Mouse (Mus musculus): ENCODE measurements around the gene Fads1. TPM values are rescaled to one million over a fixed set of nuclear protein-coding genes. Genes with fewer than 3 reads are reported as not detected.
A peak's percentile ranks its signal among the peaks of the same experiment; 100 is the strongest.

The Fads1 gene
- polyA plus RNA-seq, 1 experiment from 2014 or later: 39.8 TPM

DNA sequence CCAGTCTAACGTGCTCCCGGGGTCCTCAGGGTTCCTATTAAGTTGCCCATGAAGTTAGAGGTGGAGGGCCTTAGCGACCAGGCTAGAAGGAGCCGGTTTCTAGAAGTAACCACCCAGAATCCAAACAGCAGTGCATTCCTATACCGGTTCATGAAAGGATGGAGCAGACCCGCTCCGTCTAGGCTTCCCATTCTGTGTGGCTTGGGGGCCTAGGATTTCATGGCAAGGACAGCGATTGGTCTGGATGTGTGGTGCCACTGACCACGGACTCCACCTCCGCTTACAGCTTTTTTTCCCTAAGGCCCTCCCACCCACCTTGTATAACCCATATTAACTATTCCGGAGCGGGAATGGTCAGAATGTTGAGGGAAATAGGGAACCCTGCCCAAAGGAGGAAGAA is 1.4 kb downstream of the Fads1 start:
- H3K4me2 ChIP-seq (ENCODE audit: low read depth, low read length): peak overlapping the region; percentile 87
- WGBS: 24% methylated on average over 12 of the region's 12 CpGs
- no peaks in the 10 kb centered on the region for H3K9me3 ChIP-seq (replicated peaks; ENCODE audit: control insufficient read depth, low read length)
- H3K27ac ChIP-seq (ENCODE audit: low read length): peak overlapping the region; percentile 90
- peak overlapping the region; percentile 93 for H3K9ac ChIP-seq (ENCODE audit: low read length)
- H3K4me3 ChIP-seq (ENCODE audit: low read length): peak overlapping the region; percentile 81
- H3K27me3 ChIP-seq (ENCODE audit: control insufficient read depth, insufficient read depth, low read length): no peaks in the 10 kb centered on the region
- ATAC-seq (replicated peaks; ENCODE audit: extremely low read depth, insufficient read depth, low FRiP score): no peak
- H3K36me3 ChIP-seq (ENCODE audit: control insufficient read depth, insufficient read depth): peaks cover 27% of the 10 kb centered on the region
- H3K4me1 ChIP-seq (ENCODE audit: control insufficient read depth, insufficient read depth, low read length): peaks cover 28% of the 10 kb centered on the region

- no peak for ATAC-seq (replicated peaks; ENCODE audit: extremely low read depth, insufficient read depth, low FRiP score)
- H3K27ac ChIP-seq (ENCODE audit: low read length): no peak overlapping the region
- peaks cover 38% of the 10 kb centered on the region for H3K36me3 ChIP-seq (ENCODE audit: control insufficient read depth, insufficient read depth)
- no peak overlapping the region for H3K4me3 ChIP-seq (ENCODE audit: low read length)
- peaks cover 23% of the 10 kb centered on the region for H3K4me1 ChIP-seq (ENCODE audit: control insufficient read depth, insufficient read depth, low read length)
- H3K4me2 ChIP-seq (ENCODE audit: low read depth, low read length): no peak overlapping the region
- no peak overlapping the region for H3K9ac ChIP-seq (ENCODE audit: low read length)
- no peaks in the 10 kb centered on the region for H3K27me3 ChIP-seq (ENCODE audit: control insufficient read depth, insufficient read depth, low read length)
- H3K9me3 ChIP-seq (replicated peaks; ENCODE audit: control insufficient read depth, low read length): no peaks in the 10 kb centered on the region
- 89% methylated on average over 3 of the region's 3 CpGs for WGBS
Observed at GRCm38 (mm10) chr19:10185876-10186275, 3.2 kb downstream of the Fads1 start.

DNA sequence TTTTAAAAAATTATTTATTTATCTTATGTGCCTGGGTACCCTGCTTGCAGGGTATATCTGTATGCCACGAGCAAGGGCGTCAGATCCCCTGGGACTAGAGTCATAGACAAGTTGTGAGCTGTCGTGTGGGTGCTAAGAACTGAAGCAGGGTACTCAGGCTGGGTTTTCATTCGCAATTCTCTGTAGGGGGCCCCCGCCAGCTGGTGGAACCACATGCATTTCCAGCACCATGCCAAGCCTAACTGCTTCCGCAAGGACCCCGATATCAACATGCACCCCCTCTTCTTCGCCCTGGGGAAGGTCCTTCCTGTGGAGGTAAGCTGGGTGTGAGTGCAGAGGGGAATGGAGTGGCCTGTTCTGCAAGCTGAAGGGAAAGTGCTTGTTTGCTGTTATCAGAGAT is 3.9 kb downstream of the Fads1 start:
- no peak for ATAC-seq (replicated peaks; ENCODE audit: extremely low read depth, insufficient read depth, low FRiP score)
- WGBS: 92% methylated on average over 8 of the region's 8 CpGs
- H3K4me3 ChIP-seq (ENCODE audit: low read length): no peak overlapping the region
- no peaks in the 10 kb centered on the region for H3K9me3 ChIP-seq (replicated peaks; ENCODE audit: control insufficient read depth, low read length)
- no peak overlapping the region for H3K9ac ChIP-seq (ENCODE audit: low read length)
- no peak overlapping the region for H3K27ac ChIP-seq (ENCODE audit: low read length)
- H3K4me1 ChIP-seq (ENCODE audit: control insufficient read depth, insufficient read depth, low read length): peaks cover 18% of the 10 kb centered on the region
- H3K36me3 ChIP-seq (ENCODE audit: control insufficient read depth, insufficient read depth): peaks cover 38% of the 10 kb centered on the region
- no peak overlapping the region for H3K4me2 ChIP-seq (ENCODE audit: low read depth, low read length)
- H3K27me3 ChIP-seq (ENCODE audit: control insufficient read depth, insufficient read depth, low read length): no peaks in the 10 kb centered on the region

DNA sequence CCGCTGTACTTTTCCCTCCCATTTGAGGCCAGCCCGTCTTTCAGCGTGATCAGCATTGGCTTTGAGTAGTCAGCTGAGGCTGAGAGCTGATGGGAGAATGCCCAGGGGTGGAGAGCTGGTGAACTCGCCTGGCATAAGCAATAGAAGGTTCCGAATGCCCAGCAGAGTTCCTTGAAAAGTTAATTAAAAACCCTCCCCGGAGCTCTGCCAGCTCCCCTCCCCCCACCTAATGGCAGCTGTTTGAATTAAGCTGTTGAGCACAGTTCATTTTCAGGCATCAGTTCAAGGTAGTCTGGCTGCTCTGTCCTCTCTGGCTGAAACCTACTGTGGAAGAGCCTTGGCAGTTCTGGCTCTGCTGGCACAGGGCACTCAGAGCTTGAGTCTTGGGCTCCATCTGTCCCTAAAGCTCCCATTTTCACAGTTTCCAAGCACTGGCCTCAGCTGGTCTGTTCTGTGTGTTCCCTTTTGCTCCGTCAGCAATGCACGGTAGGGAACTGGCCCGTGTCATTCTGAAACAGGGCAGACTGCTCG is 5.7 kb downstream of the Fads1 start:
- H3K27me3 ChIP-seq (ENCODE audit: control insufficient read depth, insufficient read depth, low read length): no peaks in the 10 kb centered on the region
- H3K36me3 ChIP-seq (ENCODE audit: control insufficient read depth, insufficient read depth): peaks cover 49% of the 10 kb centered on the region
- no peak overlapping the region for H3K9ac ChIP-seq (ENCODE audit: low read length)
- H3K9me3 ChIP-seq (replicated peaks; ENCODE audit: control insufficient read depth, low read length): no peaks in the 10 kb centered on the region
- H3K4me3 ChIP-seq (ENCODE audit: low read length): no peak overlapping the region
- 83% methylated on average over 10 of the region's 10 CpGs for WGBS
- H3K27ac ChIP-seq (ENCODE audit: low read length): no peak overlapping the region
- H3K4me2 ChIP-seq (ENCODE audit: low read depth, low read length): no peak overlapping the region
- ATAC-seq (replicated peaks; ENCODE audit: extremely low read depth, insufficient read depth, low FRiP score): no peak
- peaks cover 12% of the 10 kb centered on the region for H3K4me1 ChIP-seq (ENCODE audit: control insufficient read depth, insufficient read depth, low read length)

GRCm38 (mm10) chr19:10189022-10189421 is 6.3 kb downstream of the Fads1 start:
- Histone ChIP-seq H3K27me3 (ENCODE audit: control insufficient read depth, insufficient read depth, low read length) (no peaks in the 10 kb centered on the region), H3K36me3 (ENCODE audit: control insufficient read depth, insufficient read depth) (peaks cover 50% of the 10 kb centered on the region), H3K4me1 (ENCODE audit: control insufficient read depth, insufficient read depth, low read length) (peaks cover 7% of the 10 kb centered on the region), H3K27ac (ENCODE audit: low read length) (no peak overlapping the region), H3K4me3 (ENCODE audit: low read length) (no peak overlapping the region), H3K9ac (ENCODE audit: low read length) (no peak overlapping the region), H3K9me3 (replicated peaks; ENCODE audit: control insufficient read depth, low read length) (no peaks in the 10 kb centered on the region), H3K4me2 (ENCODE audit: low read depth, low read length) (no peak overlapping the region)
- WGBS: 94% methylated on average over 6 of the region's 6 CpGs
- no peak for ATAC-seq (replicated peaks; ENCODE audit: extremely low read depth, insufficient read depth, low FRiP score)

- H3K9ac ChIP-seq (ENCODE audit: low read length): no peak overlapping the region
- no peaks in the 10 kb centered on the region for H3K27me3 ChIP-seq (ENCODE audit: control insufficient read depth, insufficient read depth, low read length)
- H3K36me3 ChIP-seq (ENCODE audit: control insufficient read depth, insufficient read depth): peaks cover 58% of the 10 kb centered on the region
- ATAC-seq (replicated peaks; ENCODE audit: extremely low read depth, insufficient read depth, low FRiP score): no peak
- no peak overlapping the region for H3K4me2 ChIP-seq (ENCODE audit: low read depth, low read length)
- H3K4me1 ChIP-seq (ENCODE audit: control insufficient read depth, insufficient read depth, low read length): no peaks in the 10 kb centered on the region
- 94% methylated on average over 8 of the region's 8 CpGs for WGBS
- H3K27ac ChIP-seq (ENCODE audit: low read length): no peak overlapping the region
- no peak overlapping the region for H3K4me3 ChIP-seq (ENCODE audit: low read length)
- H3K9me3 ChIP-seq (replicated peaks; ENCODE audit: control insufficient read depth, low read length): no peaks in the 10 kb centered on the region
Observed at GRCm38 (mm10) chr19:10189940-10190339, 7.3 kb downstream of the Fads1 start.

- Histone ChIP-seq H3K9me3 (replicated peaks; ENCODE audit: control insufficient read depth, low read length) (no peaks in the 10 kb centered on the region), H3K4me1 (ENCODE audit: control insufficient read depth, insufficient read depth, low read length) (no peaks in the 10 kb centered on the region), H3K36me3 (ENCODE audit: control insufficient read depth, insufficient read depth) (peaks cover 63% of the 10 kb centered on the region), H3K9ac (ENCODE audit: low read length) (no peak overlapping the region), H3K27me3 (ENCODE audit: control insufficient read depth, insufficient read depth, low read length) (no peaks in the 10 kb centered on the region), H3K4me3 (ENCODE audit: low read length) (no peak overlapping the region), H3K27ac (ENCODE audit: low read length) (no peak overlapping the region), H3K4me2 (ENCODE audit: low read depth, low read length) (no peak overlapping the region)
- ATAC-seq (replicated peaks; ENCODE audit: extremely low read depth, insufficient read depth, low FRiP score): no peak
- 43% methylated on average over 2 of the region's 2 CpGs for WGBS
Observed at GRCm38 (mm10) chr19:10190796-10191195, 8.1 kb downstream of the Fads1 start.

GRCm38 (mm10) chr19:10191326-10191725 is 8.6 kb downstream of the Fads1 start:
- Histone ChIP-seq H3K4me3 (ENCODE audit: low read length) (no peak overlapping the region), H3K27ac (ENCODE audit: low read length) (no peak overlapping the region), H3K36me3 (ENCODE audit: control insufficient read depth, insufficient read depth) (peaks cover 57% of the 10 kb centered on the region), H3K9ac (ENCODE audit: low read length) (no peak overlapping the region), H3K27me3 (ENCODE audit: control insufficient read depth, insufficient read depth, low read length) (no peaks in the 10 kb centered on the region), H3K4me1 (ENCODE audit: control insufficient read depth, insufficient read depth, low read length) (no peaks in the 10 kb centered on the region), H3K4me2 (ENCODE audit: low read depth, low read length) (no peak overlapping the region), H3K9me3 (replicated peaks; ENCODE audit: control insufficient read depth, low read length) (no peaks in the 10 kb centered on the region)
- 55% methylated on average over 7 of the region's 7 CpGs for WGBS
- no peak for ATAC-seq (replicated peaks; ENCODE audit: extremely low read depth, insufficient read depth, low FRiP score)

- no peak overlapping the region for H3K4me2 ChIP-seq (ENCODE audit: low read depth, low read length)
- no peaks in the 10 kb centered on the region for H3K9me3 ChIP-seq (replicated peaks; ENCODE audit: control insufficient read depth, low read length)
- peaks cover 36% of the 10 kb centered on the region for H3K36me3 ChIP-seq (ENCODE audit: control insufficient read depth, insufficient read depth)
- no peaks in the 10 kb centered on the region for H3K4me1 ChIP-seq (ENCODE audit: control insufficient read depth, insufficient read depth, low read length)
- no peak for ATAC-seq (replicated peaks; ENCODE audit: extremely low read depth, insufficient read depth, low FRiP score)
- H3K27ac ChIP-seq (ENCODE audit: low read length): no peak overlapping the region
- H3K27me3 ChIP-seq (ENCODE audit: control insufficient read depth, insufficient read depth, low read length): no peaks in the 10 kb centered on the region
- 80% methylated on average over 11 of the region's 11 CpGs for WGBS
- no peak overlapping the region for H3K9ac ChIP-seq (ENCODE audit: low read length)
- no peak overlapping the region for H3K4me3 ChIP-seq (ENCODE audit: low read length)
Observed at GRCm38 (mm10) chr19:10194337-10194736, 11.6 kb downstream of the Fads1 start.
